ENCODE assay signal across 15 mouse cellular contexts in genomic region chr8:11830214-11831046, GRCm38 (mm10). TPM values are rescaled to one million over a fixed set of nuclear protein-coding genes. Genes with fewer than 3 reads are reported as not detected.
DNase-seq lines count a peak whose midpoint lies in the region; ATAC-seq lines count a peak whose summit lies in the region.
"Had no signal": no experiment of that assay in that cellular context is flagged by ENCODE, and none has a peak within 500 bp of the region (broad histone marks: within the 10 kb centered on the region; RNA-seq: fewer than 3 reads in every experiment).

No protein-coding gene starts in this region.

- no peak overlapping the region for H3K4me3 ChIP-seq in hindbrain, embryonic 11.5 days (ENCODE audit: low read depth, low read length)
- H3K4me3 ChIP-seq in midbrain, embryonic 15.5 days, result no peak overlapping the region
- H3K4me3 ChIP-seq: liver, embryonic 15.5 days had no signal

- H3K27me3 ChIP-seq in hindbrain, embryonic 11.5 days (ENCODE audit: control insufficient read depth, insufficient read depth, low read length), result no peaks in the 10 kb centered on the region
- no peaks in the 10 kb centered on the region for H3K27me3 ChIP-seq in midbrain, embryonic 15.5 days (replicated peaks)
- H3K27me3 ChIP-seq: liver, embryonic 15.5 days had no signal

- peak overlapping the region; percentile 24; the same call in 1 of the 2 replicates for H3K27ac ChIP-seq in hindbrain, embryonic 11.5 days (ENCODE audit: low read depth, low read length)
- peak overlapping the region; percentile 66 for H3K27ac ChIP-seq in midbrain, embryonic 15.5 days
- H3K27ac ChIP-seq: liver, embryonic 15.5 days had no signal

- no peak overlapping the region for H3K4me2 ChIP-seq in hindbrain, embryonic 11.5 days (replicated peaks; ENCODE audit: low read depth, low read length)
- no peak overlapping the region for H3K4me2 ChIP-seq in midbrain, embryonic 15.5 days
- H3K4me2 ChIP-seq: liver, embryonic 15.5 days had no signal

- DNase-seq in cerebellum, adult 9-10 months, result peak; percentile 10
- DNase-seq in cerebellum, postnatal 36 days, result no peak
- DNase-seq in adipocyte (ENCODE audit: low spot score), result peak; percentile 12
- peak; percentile 34 for DNase-seq in hindbrain, embryonic 11.5 days (ENCODE audit: low spot score)
- DNase-seq in gastrocnemius, postnatal 4 days (ENCODE audit: low spot score in 2 of 2), result no peak
- DNase-seq in B cell, adult 2 months, result no peak
- no peak for DNase-seq in ovary, postnatal 36 days (ENCODE audit: low spot score)
- DNase-seq: embryo, embryonic 11 days; heart, postnatal 10 days had no signal

- H3K36me3 ChIP-seq in hindbrain, embryonic 11.5 days (ENCODE audit: control insufficient read depth, insufficient read depth, low read length), result 0 out of 2 replicates have a peak, but pooled peaks cover 5% of the 10 kb centered on the region
- peaks cover 37% of the 10 kb centered on the region for H3K36me3 ChIP-seq in midbrain, embryonic 15.5 days (replicated peaks)

- ATAC-seq in hindbrain, embryonic 11.5 days (ENCODE audit: low FRiP score), result peak; percentile 78
- peak; percentile 76 for ATAC-seq in midbrain, embryonic 15.5 days (replicated peaks)

- no peak overlapping the region for H3K9ac ChIP-seq in hindbrain, embryonic 11.5 days (ENCODE audit: low read depth, low read length)
- no peak overlapping the region for H3K9ac ChIP-seq in midbrain, embryonic 15.5 days
- H3K9ac ChIP-seq: liver, embryonic 15.5 days had no signal

- WGBS in hindbrain, embryonic 11.5 days, result 46% methylated on average over 16 of the region's 16 CpGs
- 30% methylated on average over 16 of the region's 16 CpGs for WGBS in midbrain, embryonic 15.5 days

- peaks cover 3% of the 10 kb centered on the region for H3K4me1 ChIP-seq in hindbrain, embryonic 11.5 days (replicated peaks; ENCODE audit: control insufficient read depth, insufficient read depth, low read length)
- H3K4me1 ChIP-seq in midbrain, embryonic 15.5 days, result peaks cover 29% of the 10 kb centered on the region

- H3K9me3 ChIP-seq in hindbrain, embryonic 11.5 days (ENCODE audit: control insufficient read depth, low read length), result no peaks in the 10 kb centered on the region
- H3K9me3 ChIP-seq in midbrain, embryonic 15.5 days, result no peaks in the 10 kb centered on the region
- H3K9me3 ChIP-seq: liver, embryonic 15.5 days had no signal

RNA-seq across cellular contexts. Expression of gene Tex29, which starts 9.8 kb away (rescaled TPM):
- polyA plus RNA-seq in hindbrain, embryonic 11.5 days (2014; fragmentation: Nextera tagmentation; extraction: Ambion mirVana), result 0.18 and 0.22 TPM in 2 replicates
- polyA plus RNA-seq in midbrain, embryonic 15.5 days (2015; fragmentation: Nextera tagmentation; extraction: Ambion mirVana), result 0.27 and 0.44 TPM in 2 replicates
- total RNA-seq in gastrocnemius, postnatal 4 days (2021), result not detected
- total RNA-seq: adrenal gland, postnatal 4 days; granulocyte monocyte progenitor cell, adult 5-6 weeks; heart, postnatal 10 days had no signal
- polyA plus RNA-seq: kidney, adult 2 months; liver, embryonic 15.5 days; spleen, adult 2 months had no signal

Comparison
In these comparisons a context has a peak if more than half of its experiments do, and no peak if none do; other contexts are left out.
1. DNase-seq: peak in cerebellum, adult 9-10 months (single experiment), adipocyte (single experiment) and hindbrain, embryonic 11.5 days (single experiment); none in cerebellum, postnatal 36 days (0 of 2), gastrocnemius, postnatal 4 days (0 of 2), B cell, adult 2 months (0 of 2) and ovary, postnatal 36 days (single experiment).